Mouse (Mus musculus) cerebellum, adult (tissue): ENCODE results near the gene Gjb4.

ENCODE experiments used
- ATAC-seq: cut with Nextera tagmentation; 2 replicates; pipeline ENCODE4 v1.9.2; 2017; ENCODE audit warnings: mild to moderate bottlenecking, moderate library complexity, mixed read lengths; ENCODE audit not compliant: insufficient number of reproducible peaks, low FRiP score, low TSS enrichment

The Gjb4 gene

GRCm38 (mm10) chr4:127313861-127314260 is 40.0 kb downstream of the Gjb4 start, which contains the start of gene Gja4:
TSS of gene Gja4 (minus strand) at chr4:127314039.
- ATAC-seq = peak; percentile 56; the same call in 1 of the 2 replicates

DNA sequence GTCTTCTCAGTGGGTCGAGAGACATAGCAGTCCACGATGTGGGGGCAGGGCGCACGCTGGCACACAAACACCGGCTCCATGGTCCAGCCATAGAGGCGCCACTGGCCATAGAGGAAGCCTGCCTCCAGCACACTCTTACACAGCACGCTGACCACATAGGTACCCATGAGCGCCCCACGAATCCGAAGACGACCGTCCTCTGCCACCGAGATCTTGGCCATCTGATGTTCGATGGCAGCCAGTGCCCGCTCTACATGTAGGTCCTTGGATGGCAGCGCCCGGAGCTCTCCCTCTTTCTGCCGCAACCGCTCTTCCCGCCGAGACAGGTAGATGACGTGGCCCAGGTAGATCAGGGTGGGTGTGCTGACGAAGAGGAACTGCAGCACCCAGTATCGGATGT is 41.5 kb downstream of the Gjb4 start:
- no peak for ATAC-seq

GRCm38 (mm10) chr4:127311561-127311960 is 42.3 kb downstream of the Gjb4 start:
- no peak; the same call in 1 of the 2 replicates for ATAC-seq

DNA sequence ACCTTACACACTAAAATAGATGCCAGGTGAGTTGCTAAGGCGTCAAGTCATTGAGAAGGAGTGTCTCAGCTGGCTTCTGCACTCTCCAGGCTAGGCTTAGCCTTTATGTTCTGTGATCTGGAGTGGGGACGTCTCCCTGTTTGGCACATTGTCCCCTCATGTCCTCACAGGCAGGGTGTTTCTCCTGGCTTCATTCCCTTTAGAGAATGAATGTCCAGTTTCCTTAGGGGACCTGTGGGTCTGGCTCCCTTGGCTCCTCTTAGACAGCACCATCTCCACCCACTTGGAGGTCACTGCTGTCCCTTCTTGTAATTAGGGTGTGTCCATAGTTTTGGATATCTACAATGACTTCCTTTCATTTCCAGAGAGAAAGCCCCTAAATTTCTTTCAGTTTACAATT is 47.0 kb downstream of the Gjb4 start:
- ATAC-seq = no peak

DNA sequence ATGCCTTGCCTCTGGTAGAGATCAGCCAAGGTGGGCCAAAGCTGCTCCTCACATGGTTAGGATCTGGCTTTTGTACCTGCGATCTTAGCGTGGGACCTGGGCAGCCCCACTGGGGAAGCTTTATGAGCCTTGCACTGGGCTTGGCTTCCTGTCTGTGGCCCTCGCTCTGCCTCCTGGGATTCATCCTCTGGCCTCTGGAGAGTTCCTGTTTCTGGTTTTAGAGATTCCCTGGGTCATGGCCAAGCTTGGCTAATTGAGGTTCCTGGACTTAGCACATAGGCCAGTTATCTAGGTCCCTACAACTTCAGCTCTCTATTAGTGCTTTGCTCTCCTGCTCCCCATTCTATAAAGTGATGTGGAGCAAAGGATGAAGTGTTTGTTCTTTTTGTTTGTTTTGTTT is 50.1 kb downstream of the Gjb4 start:
- no peak for ATAC-seq
